Mouse (Mus musculus): ENCODE results near the gene 1700001C02Rik. TPM values are rescaled to one million over a fixed set of nuclear protein-coding genes. Genes with fewer than 3 reads are reported as not detected.

Gene 1700001C02Rik
- 0.54 and 0.70 TPM in 2 replicates for polyA plus RNA-seq (2014; fragmentation: Nextera tagmentation; extraction: Ambion mirVana)

- Histone ChIP-seq H3K36me3 (ENCODE audit: control insufficient read depth, insufficient read depth, low read length) (no peaks in the 10 kb centered on the region), H3K9me3 (ENCODE audit: control insufficient read depth, low read length) (no peaks in the 10 kb centered on the region), H3K4me1 (ENCODE audit: control insufficient read depth, insufficient read depth, low read length) (peaks cover 11% of the 10 kb centered on the region), H3K4me2 (ENCODE audit: low read depth, low read length) (peak within 1 kb of the TSS; percentile 48), H3K27ac (ENCODE audit: low read depth, low read length) (no peak within 1 kb of the TSS), H3K9ac (replicated peaks; ENCODE audit: low read depth, low read length) (0 out of 2 replicates have a peak within 1 kb of the TSS, but pooled peaks have one; percentile 17), H3K27me3 (ENCODE audit: control insufficient read depth, insufficient read depth, low read length) (no peaks in the 10 kb centered on the region), H3K4me3 (ENCODE audit: low read depth, low read length) (peak within 1 kb of the TSS; percentile 20)
- ATAC-seq (ENCODE audit: low read depth), result peak; percentile 36; the same call in 1 of the 2 replicates
- WGBS, result 19% methylated on average over 21 of the region's 21 CpGs
Measured at GRCm38 (mm10) chr5:30465861-30466260, at the start of gene 1700001C02Rik. 1700001C02Rik (plus strand) TSS chr5:30466047.

- no peak; the same call in 1 of the 2 replicates for ATAC-seq (ENCODE audit: low read depth)
- no peak overlapping the region for H3K4me3 ChIP-seq (ENCODE audit: low read depth, low read length)
- no peaks in the 10 kb centered on the region for H3K27me3 ChIP-seq (ENCODE audit: control insufficient read depth, insufficient read depth, low read length)
- no peak overlapping the region for H3K27ac ChIP-seq (ENCODE audit: low read depth, low read length)
- H3K9me3 ChIP-seq (ENCODE audit: control insufficient read depth, low read length), result no peaks in the 10 kb centered on the region
- H3K4me2 ChIP-seq (ENCODE audit: low read depth, low read length), result no peak overlapping the region
- 28% methylated on average over 5 of the region's 5 CpGs for WGBS
- H3K9ac ChIP-seq (replicated peaks; ENCODE audit: low read depth, low read length), result no peak overlapping the region
- H3K36me3 ChIP-seq (ENCODE audit: control insufficient read depth, insufficient read depth, low read length), result no peaks in the 10 kb centered on the region
- no peaks in the 10 kb centered on the region; the same call in 1 of the 2 replicates for H3K4me1 ChIP-seq (ENCODE audit: control insufficient read depth, insufficient read depth, low read length)
Measured at GRCm38 (mm10) chr5:30416665-30417064, 49.2 kb upstream of the 1700001C02Rik start.

GRCm38 (mm10) chr5:30423121-30423520 lies 42.7 kb upstream of the 1700001C02Rik start:
- Histone ChIP-seq H3K4me3 (ENCODE audit: low read depth, low read length) (no peak overlapping the region), H3K9ac (replicated peaks; ENCODE audit: low read depth, low read length) (no peak overlapping the region; the same call in 1 of the 2 replicates), H3K4me2 (ENCODE audit: low read depth, low read length) (no peak overlapping the region), H3K4me1 (ENCODE audit: control insufficient read depth, insufficient read depth, low read length) (no peaks in the 10 kb centered on the region), H3K9me3 (ENCODE audit: control insufficient read depth, low read length) (no peaks in the 10 kb centered on the region), H3K27me3 (ENCODE audit: control insufficient read depth, insufficient read depth, low read length) (no peaks in the 10 kb centered on the region), H3K36me3 (ENCODE audit: control insufficient read depth, insufficient read depth, low read length) (no peaks in the 10 kb centered on the region), H3K27ac (ENCODE audit: low read depth, low read length) (no peak overlapping the region)
- ATAC-seq (ENCODE audit: low read depth), result peak; percentile 6; the same call in 1 of the 2 replicates
- 81% methylated on average over 4 of the region's 4 CpGs for WGBS

GRCm38 (mm10) chr5:30423572-30424244 lies 42.1 kb upstream of the 1700001C02Rik start:
- no peaks in the 10 kb centered on the region for H3K4me1 ChIP-seq (ENCODE audit: control insufficient read depth, insufficient read depth, low read length)
- ATAC-seq (ENCODE audit: low read depth), result peak; percentile 72; the same call in 1 of the 2 replicates
- no peak overlapping the region for H3K27ac ChIP-seq (ENCODE audit: low read depth, low read length)
- H3K4me3 ChIP-seq (ENCODE audit: low read depth, low read length), result no peak overlapping the region
- no peaks in the 10 kb centered on the region for H3K27me3 ChIP-seq (ENCODE audit: control insufficient read depth, insufficient read depth, low read length)
- WGBS, result 27% methylated on average over 8 of the region's 8 CpGs
- H3K9ac ChIP-seq (replicated peaks; ENCODE audit: low read depth, low read length), result no peak overlapping the region; the same call in 1 of the 2 replicates
- no peak overlapping the region for H3K4me2 ChIP-seq (ENCODE audit: low read depth, low read length)
- no peaks in the 10 kb centered on the region for H3K36me3 ChIP-seq (ENCODE audit: control insufficient read depth, insufficient read depth, low read length)
- H3K9me3 ChIP-seq (ENCODE audit: control insufficient read depth, low read length), result no peaks in the 10 kb centered on the region

GRCm38 (mm10) chr5:30427406-30427805 lies 38.4 kb upstream of the 1700001C02Rik start:
- WGBS, result 78% methylated on average over 6 of the region's 6 CpGs
- ATAC-seq (ENCODE audit: low read depth), result no peak

GRCm38 (mm10) chr5:30438931-30439330 lies 26.9 kb upstream of the 1700001C02Rik start:
- 50% methylated on average over 2 of the region's 2 CpGs for WGBS
- Histone ChIP-seq H3K9me3 (ENCODE audit: control insufficient read depth, low read length) (no peaks in the 10 kb centered on the region), H3K4me1 (ENCODE audit: control insufficient read depth, insufficient read depth, low read length) (no peaks in the 10 kb centered on the region), H3K27me3 (ENCODE audit: control insufficient read depth, insufficient read depth, low read length) (no peaks in the 10 kb centered on the region), H3K4me3 (ENCODE audit: low read depth, low read length) (no peak overlapping the region), H3K36me3 (ENCODE audit: control insufficient read depth, insufficient read depth, low read length) (no peaks in the 10 kb centered on the region), H3K9ac (replicated peaks; ENCODE audit: low read depth, low read length) (no peak overlapping the region), H3K4me2 (ENCODE audit: low read depth, low read length) (no peak overlapping the region), H3K27ac (ENCODE audit: low read depth, low read length) (no peak overlapping the region)
- no peak for ATAC-seq (ENCODE audit: low read depth)

More at GRCm38 (mm10) chr5:30427406-30427805, 38.4 kb upstream of the 1700001C02Rik start:
- H3K9me3 ChIP-seq (ENCODE audit: control insufficient read depth, low read length), result no peaks in the 10 kb centered on the region
- H3K4me1 ChIP-seq (ENCODE audit: control insufficient read depth, insufficient read depth, low read length), result no peaks in the 10 kb centered on the region
- H3K27ac ChIP-seq (ENCODE audit: low read depth, low read length), result no peak overlapping the region
- H3K9ac ChIP-seq (replicated peaks; ENCODE audit: low read depth, low read length), result no peak overlapping the region
- H3K36me3 ChIP-seq (ENCODE audit: control insufficient read depth, insufficient read depth, low read length), result no peaks in the 10 kb centered on the region
- no peaks in the 10 kb centered on the region for H3K27me3 ChIP-seq (ENCODE audit: control insufficient read depth, insufficient read depth, low read length)
- H3K4me3 ChIP-seq (ENCODE audit: low read depth, low read length), result no peak overlapping the region
- no peak overlapping the region for H3K4me2 ChIP-seq (ENCODE audit: low read depth, low read length)

GRCm38 (mm10) chr5:30440308-30440906 lies 25.4 kb upstream of the 1700001C02Rik start:
- Histone ChIP-seq H3K27me3 (ENCODE audit: control insufficient read depth, insufficient read depth, low read length) (no peaks in the 10 kb centered on the region), H3K36me3 (ENCODE audit: control insufficient read depth, insufficient read depth, low read length) (no peaks in the 10 kb centered on the region), H3K4me1 (ENCODE audit: control insufficient read depth, insufficient read depth, low read length) (no peaks in the 10 kb centered on the region), H3K9me3 (ENCODE audit: control insufficient read depth, low read length) (no peaks in the 10 kb centered on the region), H3K4me3 (ENCODE audit: low read depth, low read length) (no peak overlapping the region), H3K9ac (replicated peaks; ENCODE audit: low read depth, low read length) (no peak overlapping the region), H3K4me2 (ENCODE audit: low read depth, low read length) (no peak overlapping the region), H3K27ac (ENCODE audit: low read depth, low read length) (no peak overlapping the region)
- no peak for ATAC-seq (ENCODE audit: low read depth)
- 91% methylated on average over 8 of the region's 8 CpGs for WGBS

- H3K27me3 ChIP-seq (ENCODE audit: control insufficient read depth, insufficient read depth, low read length), result no peaks in the 10 kb centered on the region
- H3K9me3 ChIP-seq (ENCODE audit: control insufficient read depth, low read length), result no peaks in the 10 kb centered on the region
- no peak; the same call in 1 of the 2 replicates for ATAC-seq (ENCODE audit: low read depth)
- no peak overlapping the region for H3K27ac ChIP-seq (ENCODE audit: low read depth, low read length)
- no peaks in the 10 kb centered on the region for H3K4me1 ChIP-seq (ENCODE audit: control insufficient read depth, insufficient read depth, low read length)
- 77% methylated on average over 5 of the region's 5 CpGs for WGBS
- H3K36me3 ChIP-seq (ENCODE audit: control insufficient read depth, insufficient read depth, low read length), result no peaks in the 10 kb centered on the region
- no peak overlapping the region for H3K4me2 ChIP-seq (ENCODE audit: low read depth, low read length)
- no peak overlapping the region for H3K4me3 ChIP-seq (ENCODE audit: low read depth, low read length)
- H3K9ac ChIP-seq (replicated peaks; ENCODE audit: low read depth, low read length), result no peak overlapping the region
Measured at GRCm38 (mm10) chr5:30442196-30442595, 23.7 kb upstream of the 1700001C02Rik start.

- WGBS, result 56% methylated on average over 13 of the region's 13 CpGs
- no peak overlapping the region for H3K4me2 ChIP-seq (ENCODE audit: low read depth, low read length)
- H3K9me3 ChIP-seq (ENCODE audit: control insufficient read depth, low read length), result no peaks in the 10 kb centered on the region
- no peaks in the 10 kb centered on the region for H3K27me3 ChIP-seq (ENCODE audit: control insufficient read depth, insufficient read depth, low read length)
- H3K4me3 ChIP-seq (ENCODE audit: low read depth, low read length), result no peak overlapping the region
- no peaks in the 10 kb centered on the region for H3K36me3 ChIP-seq (ENCODE audit: control insufficient read depth, insufficient read depth, low read length)
- peak overlapping the region; percentile 17; the same call in 1 of the 2 replicates for H3K27ac ChIP-seq (ENCODE audit: low read depth, low read length)
- no peaks in the 10 kb centered on the region for H3K4me1 ChIP-seq (ENCODE audit: control insufficient read depth, insufficient read depth, low read length)
- peak; percentile 51; the same call in 1 of the 2 replicates for ATAC-seq (ENCODE audit: low read depth)
- no peak overlapping the region for H3K9ac ChIP-seq (replicated peaks; ENCODE audit: low read depth, low read length)
Measured at GRCm38 (mm10) chr5:30444327-30444895, 21.4 kb upstream of the 1700001C02Rik start.
